Mouse (Mus musculus) cerebellum, postnatal 4 days (tissue): ENCODE results near the gene Wdr70.
"Not testable (repeated sequence)": the region's sequence is repeated elsewhere in the genome, so short reads cannot be mapped to it uniquely, and the experiment has no call there.

Experiments used
- DNase-seq, 2 experiments: peaks; one replicate each; pipeline ENCODE4 v3.0.0; 2022; ENCODE audit warnings: low spot score in 2 of 2, mixed read lengths in 1 of 2

The Wdr70 gene

DNA sequence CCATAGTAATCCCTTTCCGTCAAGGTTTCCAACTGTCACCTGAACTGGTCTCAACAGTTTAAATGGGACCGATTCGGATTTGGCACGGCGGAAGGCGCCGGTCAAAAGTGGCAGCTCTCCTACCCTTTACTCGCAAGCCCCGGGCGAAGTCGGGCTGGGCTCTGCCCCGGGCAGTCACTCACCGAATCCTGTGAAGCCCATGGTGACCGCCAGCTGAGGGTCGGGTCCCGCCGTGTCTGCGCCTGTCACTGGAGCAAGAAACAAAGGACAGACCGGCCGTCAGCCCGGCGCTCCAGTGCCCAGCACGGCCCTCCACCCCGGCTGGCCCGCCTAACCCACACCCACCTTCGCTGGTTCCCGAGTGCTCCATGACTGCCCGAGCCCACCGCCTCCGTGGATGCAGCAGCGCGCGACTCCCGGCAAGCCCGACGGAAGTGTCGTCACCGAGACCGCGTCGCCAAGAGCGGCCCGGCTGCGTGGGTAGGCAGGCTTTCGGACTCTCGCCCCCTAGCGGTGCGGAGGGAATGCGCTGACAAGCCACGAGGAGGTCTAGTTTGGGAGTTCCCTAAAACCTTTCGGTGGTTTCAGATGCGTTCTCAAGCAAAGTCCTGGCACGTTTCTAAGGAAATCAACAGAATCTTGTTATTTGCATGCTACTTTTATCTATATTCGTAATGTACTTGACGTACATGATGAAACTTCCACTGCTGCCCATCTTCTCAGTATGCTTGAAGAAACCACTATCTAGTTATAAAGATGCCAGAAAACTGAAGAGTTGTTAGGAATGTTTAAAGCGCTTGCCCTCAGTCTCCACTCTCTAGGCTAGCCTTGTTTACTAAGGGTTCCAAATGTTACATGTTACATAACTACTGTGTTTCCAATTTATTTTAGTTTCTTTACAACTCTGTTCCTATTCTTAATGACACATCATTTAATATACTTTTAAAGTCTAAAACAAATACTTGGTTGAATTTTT is at the start of gene Wdr70:
Gene Wdr70, minus strand, starts transcription at position 436 of the 976 bp plus-strand sequence.
- DNase-seq = peak; percentile 99

GRCm38 (mm10) chr15:8135606-8136005 is 36.6 kb upstream of the Wdr70 start:
- DNase-seq = no peak

- DNase-seq = no peak
Observed at GRCm38 (mm10) chr15:8131761-8132160, 32.8 kb upstream of the Wdr70 start.

GRCm38 (mm10) chr15:8131268-8131667 is 32.3 kb upstream of the Wdr70 start:
- DNase-seq = no peak

DNA sequence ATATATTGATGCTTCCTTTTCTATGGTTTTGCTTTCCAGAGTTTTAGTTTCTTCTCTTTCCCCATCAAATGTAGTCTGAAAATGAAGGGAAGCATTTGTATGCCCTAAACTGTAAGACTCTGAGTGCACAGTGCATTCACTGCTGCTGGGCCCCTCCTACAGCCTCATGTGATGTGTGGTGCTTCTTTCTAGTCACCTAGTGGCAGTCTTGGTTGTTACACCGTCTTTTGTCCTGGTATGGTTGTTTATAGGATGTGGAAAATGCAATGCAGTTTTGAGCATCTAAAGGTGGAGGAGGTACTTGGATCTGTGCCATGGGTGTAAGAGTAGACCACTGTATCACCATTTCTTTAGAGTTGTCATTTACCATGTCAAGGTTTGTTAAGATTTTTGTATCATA is 30.3 kb upstream of the Wdr70 start:
- no peak for DNase-seq

GRCm38 (mm10) chr15:8109782-8110181 is 10.8 kb upstream of the Wdr70 start:
- DNase-seq = no peak

DNA sequence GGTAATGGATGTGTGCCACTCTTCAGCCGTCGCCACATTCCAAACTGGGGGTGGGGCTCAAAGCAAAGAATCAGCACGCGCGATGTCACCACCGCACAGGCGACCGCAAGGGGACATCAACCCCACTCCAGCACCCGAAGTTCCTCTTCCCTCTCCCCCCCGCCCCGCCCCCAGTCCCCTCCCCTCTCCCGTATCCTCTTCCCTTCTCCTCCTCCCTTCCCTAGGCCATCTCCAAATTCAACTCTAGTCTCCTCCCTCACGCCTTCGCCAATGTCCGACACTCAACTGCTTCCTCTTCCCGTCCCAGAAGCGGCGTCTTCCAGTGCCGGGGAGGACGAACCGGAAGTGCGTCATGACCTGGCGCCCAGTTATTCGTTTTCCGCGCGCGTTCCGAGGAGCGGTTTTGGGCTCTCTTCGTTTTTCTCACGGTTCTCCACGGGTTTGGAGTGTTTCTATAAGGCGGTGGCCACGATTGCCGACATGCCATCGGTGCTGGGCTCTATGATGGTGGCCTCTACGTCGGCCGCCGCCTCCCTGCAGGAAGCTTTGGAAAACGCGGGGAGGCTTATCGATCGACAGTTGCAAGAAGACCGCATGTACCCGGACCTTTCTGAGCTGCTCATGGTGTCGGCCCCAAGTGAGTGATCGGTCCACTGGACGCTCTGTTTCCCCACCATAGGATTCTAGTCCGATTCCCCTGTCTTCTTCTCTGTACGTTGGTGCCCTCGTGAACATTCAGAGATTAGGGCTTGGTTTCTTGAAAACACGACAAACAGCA is 10.1 kb upstream of the Wdr70 start, which contains the start of gene Nup155:
Gene Nup155, plus strand, starts transcription at position 308 of the 778 bp plus-strand sequence.
- DNase-seq = peak; percentile 78 to 87

DNA sequence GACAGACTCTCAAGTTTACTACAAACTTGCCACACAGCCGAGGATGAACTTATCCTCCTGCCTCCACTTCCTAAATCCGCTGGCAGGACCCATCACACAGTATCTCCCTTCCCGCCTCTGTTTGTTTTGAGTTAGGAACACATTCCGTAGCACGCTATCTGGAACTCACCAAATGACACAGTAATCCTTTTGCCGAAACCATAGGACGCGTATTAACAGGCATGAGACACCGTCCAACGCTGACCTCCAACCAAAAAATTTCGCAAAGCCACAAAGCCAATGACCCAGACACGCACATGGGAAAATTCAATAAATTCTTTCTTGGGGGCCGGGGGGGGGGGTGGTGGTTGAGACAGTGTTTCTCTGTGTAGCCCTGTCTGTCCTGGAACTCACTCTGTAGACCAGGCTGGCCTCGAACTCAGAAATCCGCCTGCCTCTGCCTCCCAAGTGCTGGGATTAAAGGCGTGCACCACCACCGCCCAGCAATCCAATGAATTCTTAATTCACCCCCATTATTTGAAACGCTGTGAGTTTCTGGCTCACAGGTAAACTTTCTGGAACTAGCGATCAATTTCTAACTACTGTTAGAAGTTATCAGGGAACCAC is 9.5 kb upstream of the Wdr70 start:
- DNase-seq = no peak

GRCm38 (mm10) chr15:8101975-8102542 is 3.0 kb upstream of the Wdr70 start:
- not testable (repeated sequence) for DNase-seq

DNA sequence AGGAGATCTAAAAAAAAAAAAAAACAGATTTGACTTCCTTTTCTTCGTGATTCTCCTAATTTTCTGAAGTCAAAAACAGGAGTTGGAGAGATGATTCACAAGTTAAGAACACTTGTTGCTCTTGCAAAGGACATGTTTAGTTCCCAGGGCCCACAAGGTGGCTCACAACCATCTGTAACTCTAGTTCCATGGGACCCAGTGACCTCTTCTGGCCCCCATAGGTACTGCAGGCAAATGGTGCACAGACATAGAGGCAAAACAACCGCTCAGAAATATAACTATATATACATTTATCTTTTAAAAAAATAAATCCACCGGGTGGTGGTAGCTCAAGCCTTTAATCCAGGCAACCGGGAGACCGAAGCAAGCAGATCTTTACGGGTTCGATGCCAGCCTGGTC is 1.2 kb downstream of the Wdr70 start:
- peak in 1 of 2 experiments; percentile 59 for DNase-seq

GRCm38 (mm10) chr15:8092668-8093067 is 6.3 kb downstream of the Wdr70 start:
- DNase-seq = not testable (repeated sequence)

GRCm38 (mm10) chr15:8090685-8091084 is 8.3 kb downstream of the Wdr70 start:
- DNase-seq = no peak

DNA sequence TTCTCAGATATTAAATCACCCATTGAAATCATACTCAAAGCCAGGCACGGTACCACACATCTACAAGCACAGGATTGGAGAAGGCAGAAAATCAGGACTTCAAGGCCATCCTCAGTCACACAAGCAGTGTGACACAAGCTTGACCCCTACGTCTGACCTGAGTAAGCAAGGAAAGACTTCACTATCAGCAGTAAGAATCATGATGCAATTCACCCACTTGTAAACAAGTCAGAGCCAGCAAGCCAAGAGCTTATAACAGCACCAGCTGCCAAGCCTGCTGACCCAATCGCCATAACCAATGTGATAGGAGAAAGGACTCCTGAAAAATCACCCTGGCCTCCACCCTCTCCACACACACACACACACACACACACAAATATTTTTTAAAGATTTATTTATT is 10.3 kb downstream of the Wdr70 start:
- no peak for DNase-seq

DNA sequence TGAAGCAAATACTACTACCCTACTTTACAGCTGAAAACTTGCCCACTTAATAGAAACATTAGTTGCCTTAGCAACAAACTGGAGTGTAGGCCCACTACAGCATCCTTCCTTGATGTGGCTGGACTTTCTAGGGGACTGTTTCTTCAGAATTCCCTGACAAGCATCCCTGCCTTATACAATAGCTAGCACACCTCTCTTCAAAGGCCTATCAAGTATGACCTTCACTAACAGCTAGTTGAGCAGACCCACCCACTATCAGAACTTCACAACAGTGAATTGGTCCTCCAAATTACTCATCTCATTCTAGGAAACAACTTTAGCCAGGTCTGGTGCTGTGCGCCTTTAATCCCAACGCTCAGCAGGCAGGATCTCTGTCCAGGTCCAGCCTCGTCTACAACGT is 11.7 kb downstream of the Wdr70 start:
- DNase-seq = no peak

DNA sequence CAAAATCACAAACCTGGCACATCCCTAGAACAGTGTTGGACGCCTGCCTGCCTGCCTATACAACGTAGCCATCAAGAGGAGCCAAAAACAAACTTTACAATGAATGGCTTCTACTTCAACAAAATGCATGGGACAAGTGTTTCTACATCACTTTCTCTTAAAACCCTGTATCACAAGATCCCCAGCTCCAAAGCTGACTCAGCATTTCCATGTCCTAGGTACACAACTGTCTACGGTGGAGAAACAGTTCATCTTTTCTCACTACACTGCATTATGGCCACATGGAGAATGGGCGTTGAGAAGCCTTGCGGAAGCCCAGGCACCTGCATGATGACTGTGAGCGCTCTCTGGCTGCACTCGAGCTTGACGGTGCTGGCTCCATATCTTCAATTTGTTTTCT is 16.9 kb downstream of the Wdr70 start:
- no peak for DNase-seq

- DNase-seq = not testable (repeated sequence)
Observed at GRCm38 (mm10) chr15:8073159-8073558, 25.9 kb downstream of the Wdr70 start.

- peak in 1 of 2 experiments; percentile 1 for DNase-seq
Observed at GRCm38 (mm10) chr15:8065221-8065620, 33.8 kb downstream of the Wdr70 start.

DNA sequence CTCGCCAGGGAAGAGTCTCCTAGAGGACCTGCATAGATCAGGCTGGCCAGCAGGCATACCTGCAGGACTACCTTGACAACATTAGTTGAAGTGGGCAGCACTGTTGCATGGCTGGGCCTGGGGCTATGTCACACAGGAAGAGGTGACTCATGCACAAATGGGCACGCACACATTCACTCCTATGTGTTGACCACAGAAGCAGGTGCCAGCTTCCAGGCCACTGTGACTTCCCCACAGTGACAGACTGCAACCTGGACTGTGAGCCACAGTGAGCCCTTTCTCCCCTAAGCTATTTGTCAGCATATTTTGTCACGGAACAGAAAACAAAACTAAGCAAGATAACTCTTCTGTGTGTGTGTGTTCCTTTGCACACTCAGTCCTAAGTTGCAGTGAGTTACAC is 47.8 kb downstream of the Wdr70 start:
- no peak for DNase-seq

GRCm38 (mm10) chr15:8039834-8040233 is 59.2 kb downstream of the Wdr70 start:
- no peak for DNase-seq

- DNase-seq = no peak
Observed at GRCm38 (mm10) chr15:8038457-8038856, 60.6 kb downstream of the Wdr70 start.

- no peak for DNase-seq
Observed at GRCm38 (mm10) chr15:8037825-8038224, 61.2 kb downstream of the Wdr70 start.

- no peak for DNase-seq
Observed at GRCm38 (mm10) chr15:8031211-8031610, 67.8 kb downstream of the Wdr70 start.
